Mouse (Mus musculus) C2C12 (cell line): ENCODE measurements around the gene Zfp446. TPM values are rescaled to one million over a fixed set of nuclear protein-coding genes. Genes with fewer than 3 reads are reported as not detected.

Experiments used
- H3K27me3 ChIP-seq: one replicate; pipeline ENCODE4 v1.6.1; 2011; ENCODE audit not compliant: control insufficient read depth, insufficient read depth, insufficient read length
- H3K36me3 ChIP-seq: one replicate; pipeline ENCODE4 v1.6.1; 2011; ENCODE audit not compliant: control insufficient read depth, insufficient read depth
- H3K4me3 ChIP-seq: one replicate; pipeline ENCODE4 v1.5.1; 2011; ENCODE audit warnings: mild to moderate bottlenecking, control low read depth; ENCODE audit not compliant: poor library complexity, insufficient read depth, severe bottlenecking
- H3K79me2 ChIP-seq: one replicate; pipeline ENCODE4 v1.6.1; 2011; ENCODE audit not compliant: control insufficient read depth, insufficient read depth
- H3K79me3 ChIP-seq: one replicate; pipeline ENCODE4 v1.6.1; 2011; ENCODE audit warnings: low read depth, control low read depth
- H3ac ChIP-seq: one replicate; pipeline ENCODE3; 2011; ENCODE audit warnings: low read depth; ENCODE audit not compliant: control insufficient read depth, insufficient read length
- CEBPB ChIP-seq: IDR thresholded peaks from one replicate; pipeline ENCODE4 v1.6.1; 2011; ENCODE audit warnings: low read depth, mild to moderate bottlenecking, control low read depth, moderate library complexity
- CTCF ChIP-seq: IDR thresholded peaks from one replicate; pipeline ENCODE4 v1.5.1; 2011; ENCODE audit not compliant: control insufficient read depth, insufficient read depth, insufficient read length
- FOSL1 ChIP-seq: IDR thresholded peaks from one replicate; pipeline ENCODE4 v1.8.0; 2011; ENCODE audit warnings: mild to moderate bottlenecking, low read length; ENCODE audit not compliant: poor library complexity, insufficient read depth, severe bottlenecking
- MAX ChIP-seq: IDR thresholded peaks from one replicate; pipeline ENCODE4 v1.6.1; 2011; ENCODE audit warnings: mild to moderate bottlenecking, control low read depth
- MYOD1 ChIP-seq: IDR thresholded peaks from one replicate; pipeline ENCODE4 v1.6.1; 2011; ENCODE audit warnings: low read depth; ENCODE audit not compliant: control insufficient read depth, insufficient read length
- MYOG ChIP-seq: IDR thresholded peaks from one replicate; pipeline ENCODE4 v1.6.1; 2011; ENCODE audit not compliant: control insufficient read depth, insufficient read length; ENCODE audit errors: extremely low read depth
- USF1 ChIP-seq: IDR thresholded peaks from one replicate; pipeline ENCODE4 v1.6.1; 2011; ENCODE audit warnings: low read depth, mild to moderate bottlenecking, control low read depth, moderate library complexity
- polyA plus RNA-seq: library from polyadenylated mRNA; unstranded; fragments of >200 nt; fragmentation: generic; extraction: Trizol; gene quantifications from one replicate; pipeline ENCODE4 v1.2.1, GENCODE M21; 2012; ENCODE audit warnings: missing spikeins

Gene Zfp446
- polyA plus RNA-seq, 1 experiment, result 1.7 TPM

- Histone ChIP-seq H3K79me3 (peaks cover 4% of the 10 kb centered on the region), H3ac (no peak overlapping the region), H3K36me3 (peaks cover 14% of the 10 kb centered on the region), H3K27me3 (no peaks in the 10 kb centered on the region), H3K79me2 (peaks cover 7% of the 10 kb centered on the region), H3K4me3 (no peak overlapping the region)
- no peak for TF ChIP-seq CTCF
Observed at GRCm38 (mm10) chr7:13003380-13003779, 25.7 kb downstream of the Zfp446 start.

- Histone ChIP-seq H3K36me3 (peaks cover 14% of the 10 kb centered on the region), H3K4me3 (no peak overlapping the region), H3K79me3 (peaks cover 6% of the 10 kb centered on the region), H3K27me3 (no peaks in the 10 kb centered on the region), H3K79me2 (peaks cover 14% of the 10 kb centered on the region), H3ac (no peak overlapping the region)
- TF ChIP-seq FOSL1 (no peak), USF1 (no peak), CTCF (no peak), MYOD1 (no peak), MAX (no peak), MYOG (no peak), CEBPB (no peak)
Observed at GRCm38 (mm10) chr7:13006011-13006410, 28.4 kb downstream of the Zfp446 start.

- TF ChIP-seq MAX, result no peak
- TF ChIP-seq MYOG, result no peak
- TF ChIP-seq MYOD1, result no peak
- no peak for TF ChIP-seq CEBPB
- TF ChIP-seq USF1, result no peak
- TF ChIP-seq FOSL1, result no peak
- no peak for TF ChIP-seq CTCF
- Histone ChIP-seq H3K79me2 (peaks cover 14% of the 10 kb centered on the region), H3K27me3 (no peaks in the 10 kb centered on the region), H3K79me3 (peaks cover 6% of the 10 kb centered on the region), H3K4me3 (no peak overlapping the region), H3ac (no peak overlapping the region), H3K36me3 (peaks cover 14% of the 10 kb centered on the region)
Observed at GRCm38 (mm10) chr7:13006531-13006930, 28.9 kb downstream of the Zfp446 start.

- Histone ChIP-seq H3K79me2 (peaks cover 14% of the 10 kb centered on the region), H3K27me3 (no peaks in the 10 kb centered on the region), H3K79me3 (peaks cover 6% of the 10 kb centered on the region), H3K4me3 (no peak overlapping the region), H3K36me3 (peaks cover 14% of the 10 kb centered on the region), H3ac (no peak overlapping the region)
- no peak for TF ChIP-seq CEBPB
- no peak for TF ChIP-seq MYOG
- TF ChIP-seq MYOD1, result no peak
- no peak for TF ChIP-seq USF1
- TF ChIP-seq FOSL1, result no peak
- no peak for TF ChIP-seq MAX
- TF ChIP-seq CTCF, result no peak
Observed at GRCm38 (mm10) chr7:13007341-13008092, 29.9 kb downstream of the Zfp446 start.

GRCm38 (mm10) chr7:13009143-13010004, 31.7 kb downstream of the Zfp446 start:
- Histone ChIP-seq H3ac (peak overlapping the region; percentile 72), H3K79me3 (peaks cover 6% of the 10 kb centered on the region), H3K79me2 (peaks cover 14% of the 10 kb centered on the region), H3K36me3 (peaks cover 14% of the 10 kb centered on the region), H3K27me3 (no peaks in the 10 kb centered on the region), H3K4me3 (peak overlapping the region; percentile 64)
- TF ChIP-seq MAX, result peak; percentile 23
- peak; percentile 95 for TF ChIP-seq CTCF
- TF ChIP-seq CEBPB, result no peak
- no peak for TF ChIP-seq USF1
- TF ChIP-seq MYOG, result no peak
- no peak for TF ChIP-seq FOSL1
- TF ChIP-seq MYOD1, result no peak
